Mouse (Mus musculus) CH12.LX (cell line): ENCODE measurements around the gene Serpinb9b. TPM values are rescaled to one million over a fixed set of nuclear protein-coding genes. Genes with fewer than 3 reads are reported as not detected.

ENCODE experiments used
- DNase-seq: peaks from one replicate; pipeline ENCODE4 v3.0.0-alpha.2; 2013; ENCODE audit errors: extremely low read depth
- H3K27ac ChIP-seq: 2 replicates; pipeline ENCODE4 v1.5.1; 2012; ENCODE audit warnings: low read depth, mild to moderate bottlenecking, control low read depth, moderate library complexity; ENCODE audit not compliant: insufficient read depth
- H3K27me3 ChIP-seq: replicated peaks from 2 replicates; pipeline ENCODE3; 2012; ENCODE audit warnings: inconsistent platforms
- H3K36me3 ChIP-seq, 2 experiments: replicated peaks in 1 of 2; 2 replicates each; pipeline versions ENCODE3 to v1.6.1; 2012; ENCODE audit warnings: inconsistent platforms in 1 of 2, low read length in 1 of 2, mild to moderate bottlenecking in 1 of 2, mixed read lengths in 1 of 2, moderate library complexity in 1 of 2; ENCODE audit not compliant: control insufficient read depth in 1 of 2, insufficient read depth in 1 of 2
- H3K4me1 ChIP-seq, 2 experiments: 2 replicates each; pipeline ENCODE4 v1.6.1; 2012; ENCODE audit warnings: inconsistent platforms in 1 of 2, moderate library complexity in 1 of 2; ENCODE audit not compliant: insufficient read depth in 2 of 2, control insufficient read depth in 1 of 2
- H3K4me2 ChIP-seq: 2 replicates; pipeline ENCODE4 v1.6.1; 2012; ENCODE audit warnings: low read depth, mild to moderate bottlenecking, control low read depth; ENCODE audit not compliant: poor library complexity, insufficient read depth, severe bottlenecking
- H3K4me3 ChIP-seq, 3 experiments: fragments of 150-350 bp in 1 of 3; sonication (generic) in 1 of 3; replicated peaks in 1 of 3; 2 replicates each; pipeline versions ENCODE3 to v1.5.1; 2011 to 2012; ENCODE audit warnings: low read depth in 2 of 3, low read length in 2 of 3, mild to moderate bottlenecking in 2 of 3, moderate library complexity in 2 of 3, control low read depth in 1 of 3, improper control_type of control experiment in 1 of 3, inconsistent platforms in 1 of 3, mixed read lengths in 1 of 3; ENCODE audit not compliant: poor library complexity in 1 of 3
- H3K79me2 ChIP-seq: replicated peaks from 2 replicates; pipeline ENCODE4 v1.6.1; 2012; ENCODE audit warnings: mild to moderate bottlenecking, moderate library complexity; ENCODE audit not compliant: control insufficient read depth, poor library complexity, insufficient read depth, severe bottlenecking; ENCODE audit errors: extremely low read depth
- H3K9ac ChIP-seq: 2 replicates; pipeline ENCODE4 v1.6.1; 2012; ENCODE audit warnings: low read depth, mild to moderate bottlenecking, control low read depth, moderate library complexity; ENCODE audit not compliant: insufficient read depth
- H3K9me3 ChIP-seq: replicated peaks from 2 replicates; pipeline ENCODE3; 2012; ENCODE audit warnings: low read length, inconsistent platforms, mixed read lengths
- BHLHE40 ChIP-seq: IDR thresholded peaks from 2 replicates; pipeline ENCODE4 v1.6.1; 2011; ENCODE audit warnings: mild to moderate bottlenecking, low read depth, low read length, improper control_type of control experiment
- CTCF ChIP-seq, 2 experiments: IDR thresholded peaks in 1 of 2; conservative IDR thresholded peaks in 1 of 2; 2 replicates each; pipeline ENCODE4 v1.5.1; 2011 to 2012; ENCODE audit warnings: low read depth in 2 of 2, low read length in 2 of 2, improper control_type of control experiment in 1 of 2, inconsistent platforms in 1 of 2, mild to moderate bottlenecking in 1 of 2, moderate library complexity in 1 of 2
- ETS1 ChIP-seq: conservative IDR thresholded peaks from 2 replicates; pipeline ENCODE4 v1.6.1; 2012; ENCODE audit warnings: low read depth, mild to moderate bottlenecking, inconsistent platforms, low read length, improper control_type of control experiment, moderate library complexity
- IRF4 ChIP-seq: IDR thresholded peaks from 2 replicates; pipeline ENCODE4 v1.6.1; 2014; ENCODE audit warnings: low read depth, mild to moderate bottlenecking, inconsistent platforms, low read length, improper control_type of control experiment
- JUN ChIP-seq: IDR thresholded peaks from 2 replicates; pipeline ENCODE4 v1.6.1; 2011; ENCODE audit warnings: low read depth, mild to moderate bottlenecking, low read length, improper control_type of control experiment, moderate library complexity; ENCODE audit not compliant: insufficient read depth
- KAT2A ChIP-seq: IDR thresholded peaks from 2 replicates; pipeline ENCODE4 v1.6.1; 2012; ENCODE audit warnings: low read length, improper control_type of control experiment, inconsistent platforms; ENCODE audit not compliant: insufficient replicate concordance
- MAFK ChIP-seq: IDR thresholded peaks from 2 replicates; pipeline ENCODE4 v1.6.1; 2011; ENCODE audit warnings: low read length, improper control_type of control experiment; ENCODE audit not compliant: insufficient replicate concordance
- MAX ChIP-seq: IDR thresholded peaks from 2 replicates; pipeline ENCODE4 v1.6.1; 2011; ENCODE audit warnings: low read length, improper control_type of control experiment
- MAZ ChIP-seq: IDR thresholded peaks from 2 replicates; pipeline ENCODE4 v1.6.1; 2012; ENCODE audit warnings: low read depth, mild to moderate bottlenecking, inconsistent platforms, low read length, improper control_type of control experiment, moderate library complexity
- MEF2A ChIP-seq: IDR thresholded peaks from 2 replicates; pipeline ENCODE4 v1.6.1; 2014; ENCODE audit warnings: low read depth, mild to moderate bottlenecking, inconsistent platforms, low read length, improper control_type of control experiment, borderline replicate concordance
- NELFE ChIP-seq: IDR thresholded peaks from 2 replicates; pipeline ENCODE4 v1.6.1; 2011; ENCODE audit warnings: low read depth, low read length, improper control_type of control experiment
- NRF1 ChIP-seq: IDR thresholded peaks from 2 replicates; pipeline ENCODE4 v1.6.1; 2014; ENCODE audit warnings: low read depth, mild to moderate bottlenecking, inconsistent platforms, low read length, improper control_type of control experiment, moderate library complexity
- RAD21 ChIP-seq: IDR thresholded peaks from 2 replicates; pipeline ENCODE4 v1.6.1; 2011; ENCODE audit warnings: low read depth, mild to moderate bottlenecking, low read length, improper control_type of control experiment, moderate library complexity
- TCF12 ChIP-seq: IDR thresholded peaks from 2 replicates; pipeline ENCODE4 v1.6.1; 2014; ENCODE audit warnings: low read depth, mild to moderate bottlenecking, inconsistent platforms, low read length, improper control_type of control experiment
- USF1 ChIP-seq: IDR thresholded peaks from 2 replicates; pipeline ENCODE4 v1.6.1; 2014; ENCODE audit warnings: low read depth, mild to moderate bottlenecking, inconsistent platforms, low read length, improper control_type of control experiment
- ZKSCAN1 ChIP-seq: IDR thresholded peaks from 2 replicates; pipeline ENCODE4 v1.6.1; 2012; ENCODE audit warnings: low read depth, inconsistent platforms, low read length, improper control_type of control experiment, borderline replicate concordance
- dilution Hi-C: fragments of 300-500 bp; cut with MboI; formaldehyde crosslinking; loops from 2 replicates; pipeline ENCODE4 v1.14.3; 2020; ENCODE audit warnings: low sequenced_read_pairs; ENCODE audit not compliant: extremely low pct_unique_long_range_greater_than_20kb, extremely low pct_ligation_motif_present
- in situ Hi-C: fragments of 300-500 bp; cut with MboI; formaldehyde crosslinking; loops from 3 replicates; pipeline ENCODE4 v1.14.3; 2019; ENCODE audit warnings: low sequenced_read_pairs, low pct_ligation_motif_present, low pct_unique_long_range_greater_than_20kb, mixed read lengths
- polyA plus RNA-seq: library from polyadenylated mRNA; unstranded; fragments of >175 nt; gene quantifications from 2 replicates; pipeline ENCODE4 v1.2.1, GENCODE M21; 2012; ENCODE audit warnings: low read depth; ENCODE audit not compliant: insufficient read length
- total RNA-seq, 2 experiments: library from RNA; depleted of rRNA; stranded (reverse); fragments of 300-350 nt in 1 of 2; fragments of >200 nt in 1 of 2; gene quantifications; 2 replicates each; pipeline ENCODE4 v1.2.3; 2012 to 2014

Serpinb9b gene
- total and polyA plus RNA-seq, 3 experiments, result 0.24 TPM; not detected in 2

GRCm38 (mm10) chr13:33030281-33030680 is 3.1 kb downstream of the Serpinb9b start:
- dilution Hi-C loops, result no loop called here
- H3K79me2 ChIP-seq, result no peaks in the 10 kb centered on the region
- H3K36me3 ChIP-seq, result no peaks in the 10 kb centered on the region
- TF ChIP-seq MAFK (no peak), MAX (no peak), IRF4 (no peak), RAD21 (no peak), MEF2A (no peak), JUN (no peak), BHLHE40 (no peak), KAT2A (no peak), ZKSCAN1 (no peak), NRF1 (no peak)
- no peak overlapping the region for H3K27ac ChIP-seq
- H3K9me3 ChIP-seq, result no peaks in the 10 kb centered on the region
- in situ Hi-C loops, result no loop called here
- no peak overlapping the region for H3K9ac ChIP-seq
- H3K27me3 ChIP-seq, result no peaks in the 10 kb centered on the region
- no peak overlapping the region for H3K4me3 ChIP-seq
- DNase-seq, result no peak
- no peaks in the 10 kb centered on the region for H3K4me1 ChIP-seq
- H3K4me2 ChIP-seq, result no peak overlapping the region

- in situ Hi-C loops (no loop called here), dilution Hi-C loops (no loop called here)
Measured at GRCm38 (mm10) chr13:33035506-33035905, 8.3 kb downstream of the Serpinb9b start.

GRCm38 (mm10) chr13:33043542-33043941 is 16.3 kb downstream of the Serpinb9b start:
- Histone ChIP-seq H3K79me2 (no peaks in the 10 kb centered on the region), H3K4me2 (no peak overlapping the region), H3K9me3 (peaks cover 3% of the 10 kb centered on the region), H3K27ac (no peak overlapping the region), H3K27me3 (no peaks in the 10 kb centered on the region), H3K4me3 (no peak overlapping the region), H3K9ac (no peak overlapping the region), H3K36me3 (no peaks in the 10 kb centered on the region), H3K4me1 (peaks cover 0 to 4% of the 10 kb centered on the region in 2 experiments; a peak in 1 of 4 replicates)
- TF ChIP-seq IRF4 (no peak), USF1 (no peak), ETS1 (no peak), MAZ (no peak), BHLHE40 (no peak), TCF12 (no peak), CTCF (conservative IDR thresholded peaks at IDR 0.05 in 1 of 2, IDR thresholded peaks at IDR 0.05 in 1 of 2; ENCODE audit: low read depth in 2 of 2, low read length in 2 of 2) (no peak), MAFK (no peak), NELFE (no peak)
- no peak for DNase-seq
- dilution Hi-C loops (no loop called here), in situ Hi-C loops (no loop called here)

More at GRCm38 (mm10) chr13:33035506-33035905, 8.3 kb downstream of the Serpinb9b start:
- H3K79me2 ChIP-seq, result no peaks in the 10 kb centered on the region
- no peak for TF ChIP-seq ETS1
- H3K36me3 ChIP-seq, result no peaks in the 10 kb centered on the region
- no peak for DNase-seq
- no peaks in the 10 kb centered on the region for H3K27me3 ChIP-seq
- H3K4me1 ChIP-seq, result no peaks in the 10 kb centered on the region
- no peak overlapping the region for H3K9ac ChIP-seq
- no peak overlapping the region for H3K4me2 ChIP-seq
- no peak overlapping the region for H3K27ac ChIP-seq
- H3K9me3 ChIP-seq, result peaks cover 4% of the 10 kb centered on the region
- no peak overlapping the region for H3K4me3 ChIP-seq
